Mouse (Mus musculus): ENCODE data around the gene Unc80. TPM values are rescaled to one million over a fixed set of nuclear protein-coding genes. Genes with fewer than 3 reads are reported as not detected.
A peak's percentile ranks its signal among the peaks of the same experiment; 100 is the strongest.

The Unc80 gene
- polyA plus RNA-seq (2012; rRNA removed): 79.9 and 99.5 TPM in 2 replicates

DNA sequence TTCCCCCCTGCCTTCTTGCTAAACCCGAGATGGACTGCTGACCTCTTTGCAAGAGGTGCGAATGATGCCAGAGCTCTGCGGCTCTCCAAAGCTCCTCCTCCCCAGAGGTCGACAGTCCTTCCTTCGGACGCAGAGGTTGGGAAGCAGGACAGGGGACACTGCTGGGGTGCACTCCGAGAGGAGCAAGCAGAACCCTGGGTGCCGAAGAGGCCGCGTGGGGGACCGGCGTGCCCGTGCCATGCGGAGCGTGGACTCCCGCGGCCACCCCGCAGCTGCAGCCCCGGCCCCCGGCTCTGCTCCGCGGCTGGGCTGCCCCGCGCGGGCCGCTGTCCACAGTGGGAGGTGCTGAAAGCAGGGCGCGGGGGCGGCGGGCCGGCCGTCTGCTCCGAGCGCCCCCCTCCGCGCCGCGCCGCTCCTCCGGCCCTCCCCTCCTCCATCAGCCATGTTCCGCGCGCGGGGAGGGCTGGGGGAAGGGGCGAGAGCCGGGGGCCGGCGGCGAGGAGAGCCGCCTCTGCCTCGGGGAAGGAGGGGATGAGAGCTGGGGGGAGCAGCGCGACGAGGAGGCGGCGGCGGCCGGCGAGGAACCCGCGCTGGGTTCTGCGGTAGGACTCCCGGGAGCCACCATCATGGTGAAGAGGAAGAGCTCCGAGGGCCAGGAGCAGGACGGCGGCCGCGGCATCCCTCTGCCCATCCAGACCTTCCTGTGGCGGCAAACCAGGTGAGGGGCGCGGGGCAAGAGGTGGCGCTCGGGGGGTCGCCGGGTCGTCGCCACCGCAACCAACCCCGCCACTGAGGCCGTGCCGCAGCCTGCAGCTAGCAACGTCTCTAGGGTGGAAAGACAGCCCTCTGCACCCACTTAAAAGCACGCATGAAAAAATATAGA, at the start of gene Unc80:
Gene Unc80 (plus strand): TSS at position 547 of the 883 bp plus-strand sequence.
- DNase-seq (ENCODE audit: extremely low spot score in 1 of 2, low spot score in 1 of 2): peak; percentile 18 to 65

DNA sequence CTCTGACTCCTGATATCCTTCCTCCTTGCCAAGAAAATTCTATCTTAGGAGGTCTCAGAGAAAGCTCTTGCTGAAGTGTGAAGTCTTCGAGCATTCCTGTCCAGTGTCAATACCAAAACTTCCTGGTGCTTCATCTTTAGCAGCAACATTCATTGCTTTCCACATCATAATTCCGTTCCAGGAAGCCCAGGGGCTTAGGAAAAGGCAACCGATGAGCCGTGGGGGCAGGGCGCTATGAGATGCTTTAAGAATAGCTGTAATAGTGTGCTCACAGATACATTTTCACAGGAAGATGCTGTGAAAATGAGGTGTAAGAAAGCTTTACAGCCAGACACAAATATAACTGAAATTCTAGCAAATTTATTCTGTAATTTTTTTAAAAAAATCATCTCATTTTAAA, 42.1 kb upstream of the Unc80 start:
- no peak for DNase-seq (ENCODE audit: extremely low spot score in 1 of 2, low spot score in 1 of 2)

DNA sequence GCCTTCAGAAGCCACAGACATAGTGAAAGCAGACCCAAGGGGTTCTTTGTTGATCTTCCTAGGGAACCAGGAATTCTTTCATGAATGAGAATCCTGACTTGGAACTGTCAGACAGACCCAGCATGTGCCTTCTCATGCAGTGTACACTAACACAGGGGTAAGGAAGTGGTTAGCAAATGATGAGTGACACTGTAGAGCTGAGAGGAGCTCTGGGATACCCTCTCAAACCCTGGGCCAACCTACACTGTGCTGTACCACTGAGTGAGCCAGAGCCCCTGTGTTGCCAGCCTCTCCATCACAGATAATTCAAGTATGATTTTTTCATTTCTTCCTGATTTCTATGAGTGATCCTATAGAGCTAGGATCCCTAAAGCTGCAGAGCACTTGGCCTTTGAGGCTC, 37.2 kb upstream of the Unc80 start:
- DNase-seq (ENCODE audit: extremely low spot score in 1 of 2, low spot score in 1 of 2): no peak

DNA sequence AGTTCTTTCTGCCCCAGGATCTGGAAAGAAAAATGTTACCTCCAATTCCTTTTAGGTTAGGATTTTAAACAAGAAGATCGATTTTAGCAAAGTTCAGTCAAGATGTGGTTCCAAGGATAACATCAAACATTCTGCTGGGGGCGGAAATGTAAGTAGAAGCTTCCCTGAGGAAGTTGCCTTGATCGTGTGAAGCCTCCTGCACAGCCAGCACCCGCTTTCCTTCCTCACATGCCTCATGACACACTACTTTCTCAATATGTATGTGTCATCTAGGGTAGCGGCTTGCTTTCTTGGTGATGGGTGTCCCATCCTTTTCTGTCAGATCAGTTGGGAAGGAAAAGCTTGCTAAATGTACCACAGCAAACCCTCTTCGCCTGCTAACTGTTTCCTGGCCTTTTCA, 36.7 kb upstream of the Unc80 start:
- peak in 1 of 2 experiments; percentile 53 for DNase-seq (ENCODE audit: extremely low spot score in 1 of 2, low spot score in 1 of 2)

DNA sequence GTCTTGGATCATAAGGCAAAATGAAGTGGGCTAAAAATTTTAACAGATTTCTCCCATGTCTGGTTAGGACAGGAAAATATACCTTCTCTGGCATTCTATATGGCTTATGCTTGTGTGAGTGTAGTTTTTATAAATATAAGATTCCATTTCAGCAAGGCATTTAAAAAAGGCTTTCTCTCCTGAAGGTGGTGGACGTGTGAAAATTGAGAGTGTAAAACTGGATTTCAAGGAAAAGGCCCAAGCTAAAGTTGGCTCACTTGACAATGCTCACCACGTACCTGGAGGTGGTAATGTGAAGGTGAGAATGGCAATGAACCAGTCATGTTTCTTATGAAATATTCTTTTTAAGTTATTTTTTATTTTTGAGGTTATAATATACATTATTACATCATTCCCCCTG, 30.1 kb upstream of the Unc80 start:
- DNase-seq (ENCODE audit: extremely low spot score in 1 of 2, low spot score in 1 of 2): no peak

DNA sequence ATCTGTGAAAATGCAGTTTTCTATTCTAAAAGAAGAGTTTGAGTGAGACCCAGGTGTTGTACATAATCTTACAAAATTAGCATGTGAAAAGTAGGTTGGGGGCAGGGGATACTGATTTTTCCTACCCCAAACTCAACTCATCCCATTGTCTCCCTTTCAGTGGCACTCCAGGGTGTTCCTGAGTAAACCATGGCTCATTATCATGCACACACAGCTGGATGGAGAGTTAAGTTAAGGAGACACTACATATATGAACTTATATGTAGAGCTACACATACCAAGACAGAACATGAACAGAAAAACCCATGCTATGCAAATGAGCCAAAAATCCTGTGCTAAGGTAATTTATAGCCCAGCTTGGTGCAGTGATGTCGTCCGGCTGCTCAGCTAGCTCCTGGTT, 25.2 kb upstream of the Unc80 start:
- no peak for DNase-seq (ENCODE audit: extremely low spot score in 1 of 2, low spot score in 1 of 2)

DNA sequence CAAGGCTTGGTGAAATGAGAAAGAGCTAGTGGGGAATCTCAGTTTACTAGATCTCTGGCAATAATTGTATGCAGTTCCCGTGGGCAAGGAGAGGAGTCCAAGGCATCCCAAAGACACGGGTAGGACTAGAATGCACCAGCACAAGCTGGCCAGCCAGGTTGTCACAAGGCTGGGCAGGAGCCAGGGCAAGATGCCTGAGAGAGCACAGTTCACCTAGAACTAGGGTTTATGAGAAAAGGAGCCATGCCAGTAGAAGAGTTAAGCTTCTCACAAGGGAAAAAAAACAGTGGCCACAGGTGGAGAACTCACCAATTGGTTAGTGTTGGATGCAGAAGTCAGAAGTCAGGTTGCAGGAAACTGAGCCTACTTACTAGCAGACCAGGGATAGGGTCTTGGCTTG, 18.7 kb upstream of the Unc80 start:
- DNase-seq (ENCODE audit: extremely low spot score in 1 of 2, low spot score in 1 of 2): no peak

DNA sequence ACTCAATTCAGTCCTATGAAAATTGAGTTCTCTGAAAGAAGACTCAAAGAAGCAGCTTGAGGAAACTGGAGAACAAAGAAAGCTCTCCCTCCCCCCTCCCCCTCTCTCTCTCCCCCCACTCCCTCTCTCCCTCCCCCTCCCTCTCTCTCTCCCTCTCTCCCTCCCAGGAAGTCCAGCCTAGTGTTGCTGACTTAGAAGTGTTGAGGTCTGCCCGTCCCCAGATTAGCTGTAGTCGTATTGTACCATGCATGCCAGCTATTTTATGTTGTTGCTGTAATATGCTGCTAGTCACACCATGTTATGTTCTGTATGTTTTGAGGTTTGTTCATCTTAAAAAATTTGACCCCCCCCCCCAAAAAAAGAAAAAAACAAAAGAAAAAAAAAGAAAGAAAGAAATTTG, 11.6 kb upstream of the Unc80 start:
- DNase-seq (ENCODE audit: extremely low spot score in 1 of 2, low spot score in 1 of 2): no peak

DNA sequence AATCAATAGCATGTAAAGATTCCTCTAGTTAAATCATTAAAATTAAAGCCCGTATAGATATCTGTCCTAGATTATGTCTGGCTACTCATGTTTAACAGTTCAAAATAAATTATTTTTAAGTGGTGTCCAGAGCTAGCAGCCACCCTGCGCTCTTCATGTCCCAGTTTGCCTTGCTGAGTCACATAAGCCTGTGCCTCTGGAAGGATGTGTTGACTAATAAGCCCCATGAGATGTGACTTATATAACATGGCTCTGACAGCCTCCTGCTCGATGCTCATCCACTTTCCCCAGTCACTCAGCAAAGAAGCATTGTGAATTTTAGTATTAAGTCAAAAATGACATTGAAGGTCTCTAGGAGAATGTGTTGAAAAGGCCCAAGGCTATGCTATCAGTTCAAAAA, 10.4 kb upstream of the Unc80 start:
- no peak for DNase-seq (ENCODE audit: extremely low spot score in 1 of 2, low spot score in 1 of 2)

DNA sequence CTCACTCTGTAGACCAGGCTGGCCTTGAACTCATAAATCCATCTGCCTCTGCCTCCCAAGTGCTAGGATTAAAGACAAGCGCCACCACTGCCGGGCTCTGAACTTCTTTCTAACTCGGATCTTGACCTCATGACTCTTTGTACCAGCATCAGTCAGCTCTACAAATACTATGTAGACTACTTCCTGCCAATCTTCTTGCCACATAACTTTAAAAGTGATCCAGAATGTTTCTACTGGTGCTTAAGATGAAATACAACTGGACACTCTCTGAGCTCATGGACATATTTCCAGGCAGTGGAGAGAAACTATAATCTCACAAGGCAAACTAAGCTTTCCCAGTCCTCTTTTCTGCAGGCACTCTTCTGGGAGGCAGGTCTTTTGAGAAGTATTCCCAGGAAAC, 8.8 kb upstream of the Unc80 start:
- no peak for DNase-seq (ENCODE audit: extremely low spot score in 1 of 2, low spot score in 1 of 2)

DNA sequence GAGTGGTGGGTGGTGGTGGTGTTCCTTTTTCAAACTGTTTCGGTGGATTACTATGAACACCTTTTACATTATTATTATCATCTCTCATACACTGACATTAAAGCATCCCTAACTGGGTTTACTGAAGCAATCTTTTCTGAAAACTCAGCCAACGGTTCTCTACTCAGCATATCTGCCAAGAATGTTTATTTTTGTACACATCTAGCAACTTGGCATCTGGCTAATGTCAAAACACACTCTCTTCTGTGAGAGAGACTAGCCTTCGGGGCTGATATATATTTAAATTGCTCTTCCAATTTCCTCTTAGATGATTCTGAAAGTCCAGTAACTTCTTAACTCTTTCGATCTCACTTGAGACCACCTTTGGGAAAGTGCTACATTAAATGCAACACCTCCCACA, 7.3 kb upstream of the Unc80 start:
- DNase-seq (ENCODE audit: extremely low spot score in 1 of 2, low spot score in 1 of 2): no peak

DNA sequence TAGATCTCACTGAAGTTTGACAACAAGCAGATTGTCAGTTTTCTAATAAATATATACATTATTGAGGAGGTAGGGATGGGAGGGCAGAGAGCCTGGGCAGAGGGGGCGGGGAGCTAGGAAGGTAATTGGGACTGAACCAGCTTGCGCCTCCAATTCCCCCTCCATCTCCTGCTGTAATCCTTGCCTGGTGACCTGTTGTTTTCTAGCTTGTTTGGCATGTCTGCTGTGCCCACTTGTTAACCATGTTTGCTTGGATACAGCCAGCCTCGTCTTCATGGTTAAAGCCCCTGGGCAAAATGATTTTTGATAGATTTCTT, 495 bp downstream of the Unc80 start:
- no peak for DNase-seq (ENCODE audit: extremely low spot score in 1 of 2, low spot score in 1 of 2)

DNA sequence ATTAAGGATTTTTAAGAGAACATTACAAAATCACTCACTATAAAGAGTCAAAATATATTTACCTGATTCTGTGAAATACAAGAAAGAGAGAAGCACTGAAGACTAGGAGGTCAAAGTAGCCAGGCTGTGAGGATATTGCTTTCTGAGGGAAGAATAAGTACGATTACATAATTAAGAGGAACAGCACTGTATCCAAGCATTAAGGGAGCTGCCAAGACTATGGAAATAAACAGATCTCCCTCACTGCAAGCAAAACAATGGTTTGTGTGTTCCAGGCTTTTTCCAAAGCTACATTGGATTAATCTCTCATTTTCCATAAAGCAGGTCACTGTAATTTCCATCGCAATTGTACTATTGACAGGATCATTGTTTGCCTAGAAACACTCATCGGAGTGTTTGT, 14.6 kb downstream of the Unc80 start:
- DNase-seq (ENCODE audit: extremely low spot score in 1 of 2, low spot score in 1 of 2): no peak

DNA sequence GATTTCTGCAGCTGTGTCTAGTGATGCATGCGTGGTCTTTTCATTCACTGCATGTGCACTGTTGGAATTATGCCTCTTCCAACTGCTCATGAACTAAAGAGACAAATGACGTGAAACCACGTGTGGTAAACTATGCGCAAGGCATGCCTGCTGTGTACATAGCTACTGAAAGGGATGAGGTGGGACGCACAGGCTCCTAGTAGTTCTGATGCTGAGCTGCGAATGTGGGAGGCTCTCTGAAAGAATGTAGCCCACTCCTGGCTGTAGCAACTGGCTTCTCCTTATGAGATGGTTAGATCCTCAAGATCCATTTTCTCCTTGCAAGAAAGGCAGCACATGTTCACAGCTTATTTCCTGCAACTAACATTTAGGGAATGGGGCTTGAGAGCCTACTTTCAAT, 24.9 kb downstream of the Unc80 start:
- no peak for DNase-seq (ENCODE audit: extremely low spot score in 1 of 2, low spot score in 1 of 2)

DNA sequence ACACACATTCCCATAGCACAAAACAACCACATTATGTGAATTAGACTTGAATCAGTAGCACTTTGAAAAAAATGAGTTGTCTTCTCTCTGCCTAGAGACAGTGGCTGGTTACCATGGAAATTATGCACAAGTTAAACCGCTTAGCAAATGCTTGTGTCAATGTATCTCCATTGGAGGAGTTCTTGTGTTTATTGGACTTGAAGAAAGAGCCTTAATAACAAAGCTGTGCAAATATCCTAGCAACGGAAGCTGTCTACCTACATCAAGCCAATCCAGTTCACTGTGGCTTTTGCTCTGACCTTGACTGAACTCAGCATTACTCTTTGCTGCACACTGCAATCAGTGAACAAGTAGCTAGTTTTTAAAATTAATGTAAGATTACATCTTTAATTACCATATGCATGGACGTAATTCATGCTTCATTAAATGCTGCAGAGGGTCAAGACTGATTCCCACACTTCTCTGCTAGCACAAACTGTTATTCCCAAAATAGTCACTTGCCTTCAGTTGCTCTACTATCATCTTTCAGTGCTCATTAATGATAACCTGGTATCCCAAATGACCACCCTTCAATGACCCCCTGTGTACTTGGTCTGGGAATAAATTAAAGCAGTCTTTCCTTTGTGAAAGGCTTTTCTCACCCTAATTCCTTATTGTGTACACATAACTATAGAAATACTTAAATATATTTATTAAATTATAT, 27.3 kb downstream of the Unc80 start:
- DNase-seq (ENCODE audit: extremely low spot score in 1 of 2, low spot score in 1 of 2): no peak

DNA sequence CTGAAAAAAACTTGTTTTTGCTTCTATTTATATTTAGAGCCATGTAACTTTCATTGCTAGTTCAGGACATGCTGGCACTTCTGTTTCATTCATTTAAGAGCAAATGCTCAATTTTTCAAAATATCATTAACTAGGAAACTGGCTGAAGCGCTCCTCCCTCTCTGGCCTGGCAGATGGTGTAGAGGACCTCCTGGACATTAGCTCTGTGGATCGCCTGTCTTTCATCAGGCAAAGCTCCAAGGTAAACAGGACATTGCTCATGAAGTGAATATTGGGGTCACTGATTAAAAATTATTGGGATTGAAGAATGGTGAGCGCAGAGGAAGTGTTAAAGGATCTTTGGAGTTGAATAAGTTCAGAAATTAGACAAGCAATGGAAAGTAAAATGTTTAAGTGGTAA, 82.6 kb downstream of the Unc80 start:
- no peak for DNase-seq (ENCODE audit: extremely low spot score in 1 of 2, low spot score in 1 of 2)

DNA sequence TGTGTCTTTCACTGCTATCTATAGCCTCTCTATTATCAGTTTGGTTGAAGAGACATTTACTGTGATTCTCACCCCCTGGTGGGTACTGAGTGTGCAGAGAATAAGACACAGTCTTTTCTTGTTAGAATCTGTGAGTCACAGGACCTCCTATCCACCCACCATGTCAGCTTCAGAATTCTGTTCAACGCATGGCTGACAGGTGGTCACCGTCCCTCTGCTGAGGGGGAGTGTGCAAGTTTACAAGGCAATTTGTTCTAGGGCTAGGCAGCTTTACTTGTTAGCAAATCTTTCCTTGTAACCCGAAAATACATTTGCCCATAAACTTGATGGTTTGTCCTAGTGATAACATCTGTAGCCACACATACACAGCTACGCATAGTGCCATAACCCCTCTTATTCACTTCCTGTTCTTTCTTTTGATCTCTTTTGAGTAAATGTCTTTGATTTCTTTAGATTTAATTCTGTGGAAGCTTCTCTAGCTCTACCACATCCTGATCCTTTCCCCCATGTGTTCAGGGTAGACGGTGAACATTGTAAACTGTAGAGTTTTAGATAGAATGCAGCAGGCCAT, 84.3 kb downstream of the Unc80 start:
- peak; percentile 81 to 82 for DNase-seq (ENCODE audit: extremely low spot score in 1 of 2, low spot score in 1 of 2)

DNA sequence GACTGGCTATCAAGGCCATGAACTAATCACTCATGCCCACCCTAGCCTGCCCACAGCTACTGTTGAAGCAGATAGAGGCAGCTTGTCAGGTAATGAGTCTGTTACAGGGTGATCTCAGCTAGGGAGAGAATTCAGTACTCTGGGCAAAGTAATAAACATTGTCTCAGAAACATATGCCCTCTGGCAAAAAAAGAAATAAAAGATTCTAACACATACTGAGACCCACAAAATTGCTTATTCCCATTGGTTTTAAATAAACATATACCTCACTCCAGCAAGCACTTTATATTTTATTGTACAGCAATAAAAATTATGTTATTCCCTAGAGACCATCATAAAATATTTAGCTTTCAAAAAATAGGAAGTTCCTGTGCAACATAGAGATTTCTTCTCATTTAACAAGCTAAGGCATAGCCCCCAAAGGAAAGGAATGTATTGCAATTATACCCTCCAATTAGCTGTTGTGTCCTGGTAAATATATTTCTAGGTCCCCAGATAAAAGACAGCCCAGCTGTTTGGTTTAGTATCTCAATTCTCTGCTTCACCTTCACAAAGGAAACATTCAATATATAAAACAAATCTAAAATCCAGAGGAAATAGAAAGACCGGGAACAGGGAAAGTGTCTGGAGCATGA, 93.6 kb downstream of the Unc80 start:
- DNase-seq (ENCODE audit: extremely low spot score in 1 of 2, low spot score in 1 of 2): no peak

DNA sequence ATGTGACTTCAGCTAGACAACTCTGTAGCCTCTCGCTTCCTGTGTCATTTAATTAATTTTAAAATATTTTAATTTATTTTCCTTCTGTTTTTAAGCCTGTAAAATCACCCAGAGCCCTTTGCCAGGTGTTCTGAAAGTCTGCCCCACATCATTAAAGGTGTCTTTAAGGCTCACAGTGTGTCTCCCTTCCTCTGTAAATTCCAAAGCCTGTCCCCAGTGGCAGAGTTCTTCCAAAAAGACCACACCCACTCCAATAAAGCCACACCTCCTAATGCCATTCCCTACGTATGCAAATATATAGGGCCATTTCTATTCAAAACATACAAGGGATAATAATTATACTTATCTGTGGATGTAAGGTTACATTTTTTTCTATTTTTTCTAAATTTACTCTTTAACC, 94.2 kb downstream of the Unc80 start:
- no peak for DNase-seq (ENCODE audit: extremely low spot score in 1 of 2, low spot score in 1 of 2)

DNA sequence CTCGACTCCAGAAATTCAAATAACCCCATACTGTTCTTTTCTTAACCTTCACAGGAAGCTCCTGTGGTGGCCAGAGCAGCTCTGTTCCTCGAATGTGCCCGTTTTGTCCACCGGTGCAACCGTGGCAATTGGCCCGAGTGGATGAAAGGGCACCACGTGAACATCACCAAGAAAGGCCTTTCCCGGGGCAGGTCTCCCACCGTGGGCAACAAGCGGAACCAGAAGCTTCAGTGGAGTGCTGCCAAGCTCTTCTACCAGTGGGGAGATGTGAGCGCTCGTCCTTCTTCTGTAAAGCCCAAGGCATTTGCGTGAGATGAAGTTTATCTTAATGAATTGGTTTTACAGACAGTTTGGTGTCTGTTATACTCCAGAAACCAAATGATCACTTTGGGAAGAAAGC, 101.6 kb downstream of the Unc80 start:
- DNase-seq (ENCODE audit: extremely low spot score in 1 of 2, low spot score in 1 of 2): no peak

DNA sequence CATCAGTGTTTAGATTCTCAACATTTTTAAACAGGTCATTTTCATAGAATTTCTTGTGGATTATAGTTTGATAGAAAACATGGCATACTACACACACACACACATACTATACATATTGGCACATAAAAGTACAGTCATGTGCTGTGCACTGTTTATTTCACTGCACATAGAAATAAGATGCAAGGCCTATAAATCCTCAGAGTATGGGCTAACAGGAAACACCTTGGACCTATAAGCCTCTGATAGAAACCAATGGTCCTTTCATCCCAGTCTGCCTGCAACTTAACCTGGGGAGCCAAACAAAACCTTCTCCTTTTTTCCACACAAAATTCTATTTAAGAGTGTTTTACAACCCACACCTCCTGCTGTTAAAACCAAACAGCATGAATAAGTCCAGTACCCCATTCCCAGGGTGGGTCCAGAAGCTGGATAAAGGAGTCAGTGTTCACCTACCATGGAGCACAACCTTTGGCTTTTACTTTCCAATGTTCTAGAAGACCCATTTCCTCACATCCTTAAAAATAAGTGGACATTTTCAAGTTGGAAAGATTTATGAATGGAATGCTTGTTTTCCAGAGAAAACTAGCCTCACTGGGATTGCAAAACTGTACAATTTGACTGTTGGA, 129.1 kb downstream of the Unc80 start:
- DNase-seq (ENCODE audit: extremely low spot score in 1 of 2, low spot score in 1 of 2): no peak
